Mouse (Mus musculus): ENCODE measurements around the gene Lrr1. TPM values are rescaled to one million over a fixed set of nuclear protein-coding genes. Genes with fewer than 3 reads are reported as not detected.
"Not testable (repeated sequence)": the region's sequence is repeated elsewhere in the genome, so short reads cannot be mapped to it uniquely, and the experiment has no call there.

Lrr1 gene
- polyA plus RNA-seq, 1 experiment from 2014 or later = 24.3 TPM

- H3K4me1 ChIP-seq = no peaks in the 10 kb centered on the region
- no peak for ATAC-seq
- H3K27ac ChIP-seq = no peak overlapping the region
- H3K36me3 ChIP-seq = no peaks in the 10 kb centered on the region
- 69% methylated on average over 6 of the region's 6 CpGs for WGBS (ENCODE audit: insufficient replicate concordance)
- H3K4me2 ChIP-seq = no peak overlapping the region
- no peak overlapping the region for H3K9ac ChIP-seq
- no peaks in the 10 kb centered on the region for H3K9me3 ChIP-seq (replicated peaks)
- H3K27me3 ChIP-seq (replicated peaks) = no peaks in the 10 kb centered on the region; the same call in 1 of the 2 replicates
- H3K4me3 ChIP-seq = no peak overlapping the region
Measured at GRCm38 (mm10) chr12:69143460-69143859, 25.2 kb upstream of the Lrr1 start.

GRCm38 (mm10) chr12:69147166-69147735 lies 21.4 kb upstream of the Lrr1 start:
- WGBS (ENCODE audit: insufficient replicate concordance) = 73% methylated on average over 5 of the region's 5 CpGs
- no peak overlapping the region for H3K4me2 ChIP-seq

DNA sequence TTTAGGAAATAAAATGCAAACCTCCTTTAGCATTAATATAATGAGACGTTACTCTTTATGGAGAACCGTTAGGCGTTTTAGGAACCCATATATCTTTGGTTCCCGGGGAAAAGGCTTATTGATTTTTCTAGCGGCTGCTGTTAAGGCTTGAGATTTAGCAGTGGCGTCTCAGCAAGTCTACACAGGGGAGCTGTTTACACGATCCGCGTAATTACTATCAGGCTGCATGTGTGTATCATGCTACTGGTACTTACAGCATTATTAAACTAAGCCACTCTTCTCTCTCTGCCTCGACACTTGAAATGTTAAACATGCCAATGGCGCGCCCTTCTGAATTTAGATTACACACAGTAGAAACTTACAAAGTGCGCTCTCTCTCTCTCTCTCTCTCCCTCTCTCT lies 18.6 kb upstream of the Lrr1 start:
- Histone ChIP-seq H3K27ac (no peak overlapping the region), H3K9me3 (replicated peaks) (no peaks in the 10 kb centered on the region), H3K9ac (no peak overlapping the region), H3K4me2 (no peak overlapping the region), H3K27me3 (replicated peaks) (no peaks in the 10 kb centered on the region), H3K4me1 (no peaks in the 10 kb centered on the region), H3K36me3 (no peaks in the 10 kb centered on the region), H3K4me3 (no peak overlapping the region)
- ATAC-seq = no peak
- WGBS (ENCODE audit: insufficient replicate concordance) = 65% methylated on average over 13 of the region's 13 CpGs

More at GRCm38 (mm10) chr12:69147166-69147735, 21.4 kb upstream of the Lrr1 start:
- Histone ChIP-seq H3K36me3 (no peaks in the 10 kb centered on the region), H3K4me3 (no peak overlapping the region), H3K27me3 (replicated peaks) (no peaks in the 10 kb centered on the region; the same call in 1 of the 2 replicates), H3K9me3 (replicated peaks) (no peaks in the 10 kb centered on the region), H3K4me1 (no peaks in the 10 kb centered on the region), H3K9ac (no peak overlapping the region), H3K27ac (no peak overlapping the region)
- ATAC-seq = no peak

DNA sequence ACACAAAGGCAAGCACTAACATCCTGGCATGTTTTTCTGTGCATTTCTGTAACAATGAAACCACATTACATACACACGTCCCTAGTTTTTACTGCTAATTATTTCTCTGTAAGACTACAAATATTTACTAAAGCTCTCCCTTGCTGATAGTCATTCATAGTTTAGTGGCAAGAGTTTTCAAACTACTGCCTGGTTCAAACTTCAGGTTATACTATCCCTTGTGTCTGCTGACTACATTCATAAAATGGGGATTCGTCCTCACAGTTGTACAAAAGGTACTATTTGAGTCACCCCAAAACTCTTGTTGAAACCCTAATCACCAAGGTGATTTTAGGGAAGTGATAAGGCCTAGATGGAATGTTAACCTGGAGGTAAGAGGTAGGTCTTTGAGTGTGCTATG lies 12.7 kb upstream of the Lrr1 start:
- Histone ChIP-seq H3K4me1 (peaks cover 26% of the 10 kb centered on the region), H3K9ac (no peak overlapping the region), H3K27me3 (replicated peaks) (no peaks in the 10 kb centered on the region), H3K36me3 (peaks cover 20% of the 10 kb centered on the region), H3K4me3 (no peak overlapping the region), H3K27ac (no peak overlapping the region; the same call in 1 of the 2 replicates), H3K9me3 (replicated peaks) (no peaks in the 10 kb centered on the region), H3K4me2 (no peak overlapping the region)
- 72% methylated on average over 2 of the region's 2 CpGs for WGBS (ENCODE audit: insufficient replicate concordance)
- no peak for ATAC-seq

GRCm38 (mm10) chr12:69156436-69156835 lies 12.2 kb upstream of the Lrr1 start:
- WGBS (ENCODE audit: insufficient replicate concordance) = 64% methylated on average over 4 of the region's 4 CpGs
- H3K4me2 ChIP-seq = peak overlapping the region; percentile 75
- no peak for ATAC-seq

DNA sequence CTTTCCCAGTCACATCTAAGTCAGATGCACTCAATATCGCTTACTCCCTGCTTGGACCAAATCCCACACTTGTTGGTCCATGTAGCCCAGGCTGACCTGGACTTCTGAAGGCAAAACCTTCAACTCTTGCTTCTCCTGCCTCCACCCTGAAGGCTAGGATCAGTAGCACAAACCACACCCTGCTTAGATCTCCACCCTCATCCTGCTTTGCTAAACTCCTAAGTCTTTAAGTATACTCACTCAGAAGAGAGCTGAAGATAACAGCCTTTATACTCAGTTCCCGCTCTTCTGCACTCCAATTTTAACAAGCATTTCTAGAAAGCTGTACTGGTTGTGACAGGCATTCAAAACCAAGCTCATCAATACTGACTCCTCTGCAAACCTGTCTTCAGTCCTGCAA lies 11.5 kb upstream of the Lrr1 start:
- no peak for ATAC-seq
- H3K36me3 ChIP-seq = peaks cover 20% of the 10 kb centered on the region
- peak overlapping the region; percentile 89 for H3K9ac ChIP-seq
- peak overlapping the region; percentile 96 for H3K27ac ChIP-seq
- H3K4me1 ChIP-seq = peaks cover 26% of the 10 kb centered on the region
- no peaks in the 10 kb centered on the region for H3K9me3 ChIP-seq (replicated peaks)
- H3K27me3 ChIP-seq (replicated peaks) = no peaks in the 10 kb centered on the region
- H3K4me3 ChIP-seq = peak overlapping the region; percentile 77
- 69% methylated on average over 2 of the region's 2 CpGs for WGBS (ENCODE audit: insufficient replicate concordance)
- H3K4me2 ChIP-seq = peak overlapping the region; percentile 75

More at GRCm38 (mm10) chr12:69156436-69156835, 12.2 kb upstream of the Lrr1 start:
- Histone ChIP-seq H3K27me3 (replicated peaks) (no peaks in the 10 kb centered on the region), H3K4me1 (peaks cover 26% of the 10 kb centered on the region), H3K4me3 (no peak overlapping the region), H3K9me3 (replicated peaks) (no peaks in the 10 kb centered on the region), H3K27ac (peak overlapping the region; percentile 96), H3K36me3 (peaks cover 20% of the 10 kb centered on the region), H3K9ac (no peak overlapping the region)

DNA sequence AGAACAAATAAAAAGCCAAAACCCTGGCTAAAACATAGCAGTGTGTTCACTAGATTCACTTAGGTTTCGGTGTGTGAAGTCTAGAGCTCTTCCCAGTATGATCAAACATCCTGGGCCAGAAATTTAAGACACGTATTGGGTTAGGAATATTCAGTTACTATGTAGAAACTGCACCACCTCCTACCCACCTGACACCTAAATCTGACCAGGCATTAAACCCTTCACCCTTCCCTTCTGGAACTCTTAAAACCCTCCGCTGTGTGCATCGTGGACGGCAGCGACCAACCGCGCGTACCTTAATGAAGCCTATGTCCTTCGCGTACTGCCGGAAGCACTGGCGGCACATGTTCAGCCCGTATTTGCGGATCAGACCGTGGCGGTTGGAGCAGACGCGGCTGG lies 10.2 kb upstream of the Lrr1 start:
- WGBS (ENCODE audit: insufficient replicate concordance) = under 1% methylated on average over 19 of the region's 19 CpGs
- H3K9ac ChIP-seq = peak overlapping the region; percentile 89

GRCm38 (mm10) chr12:69158765-69159577 lies 9.6 kb upstream of the Lrr1 start, which contains the start of gene Rps29:
Gene Rps29 (minus strand): TSS chr12:69159186.
- Histone ChIP-seq H3K27ac (peak within 1 kb of the TSS; percentile 96), H3K4me3 (peak within 1 kb of the TSS; percentile 77), H3K4me2 (peak within 1 kb of the TSS; percentile 75), H3K4me1 (peaks cover 28% of the 10 kb centered on the region), H3K9ac (peak within 1 kb of the TSS; percentile 89), H3K36me3 (peaks cover 20% of the 10 kb centered on the region)
- WGBS (ENCODE audit: insufficient replicate concordance) = under 1% methylated on average over 63 of the region's 68 CpGs
- not testable (repeated sequence) for H3K9me3 ChIP-seq (replicated peaks); H3K27me3 ChIP-seq (replicated peaks)
- ATAC-seq = peak; percentile 95

More for the DNA sequence above, 10.2 kb upstream of the Lrr1 start:
- H3K27ac ChIP-seq = peak overlapping the region; percentile 96
- H3K36me3 ChIP-seq = peaks cover 20% of the 10 kb centered on the region
- H3K4me2 ChIP-seq = peak overlapping the region; percentile 75
- peak overlapping the region; percentile 77 for H3K4me3 ChIP-seq
- ATAC-seq = no peak
- no peaks in the 10 kb centered on the region for H3K9me3 ChIP-seq (replicated peaks)
- H3K4me1 ChIP-seq = peaks cover 26% of the 10 kb centered on the region
- H3K27me3 ChIP-seq (replicated peaks) = no peaks in the 10 kb centered on the region

DNA sequence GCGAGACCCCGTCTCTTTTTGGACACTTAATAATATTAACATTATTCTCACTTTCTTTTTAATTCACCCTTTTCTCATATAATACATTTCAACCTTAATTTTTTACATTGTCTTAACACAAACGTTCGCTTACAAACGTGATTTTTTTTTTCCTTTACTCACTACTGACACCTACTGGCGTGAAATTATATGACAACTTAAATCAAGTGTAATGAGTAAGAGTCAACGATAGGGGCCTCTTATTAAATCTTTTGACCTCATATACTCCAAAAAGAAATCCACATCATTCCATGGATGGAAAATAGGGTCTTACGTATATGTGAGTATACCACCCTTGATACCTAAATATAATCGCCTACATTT lies 9.1 kb upstream of the Lrr1 start:
- WGBS (ENCODE audit: insufficient replicate concordance) = 2% methylated on average over 9 of the region's 9 CpGs
- Histone ChIP-seq H3K36me3 (peaks cover 20% of the 10 kb centered on the region), H3K4me3 (peak overlapping the region; percentile 33), H3K27me3 (replicated peaks) (no peaks in the 10 kb centered on the region), H3K9me3 (replicated peaks) (no peaks in the 10 kb centered on the region), H3K4me2 (peak overlapping the region; percentile 63), H3K9ac (no peak overlapping the region), H3K27ac (0 out of 2 replicates have a peak overlapping the region, but pooled peaks have one; percentile 65), H3K4me1 (peaks cover 34% of the 10 kb centered on the region)
- ATAC-seq = no peak

DNA sequence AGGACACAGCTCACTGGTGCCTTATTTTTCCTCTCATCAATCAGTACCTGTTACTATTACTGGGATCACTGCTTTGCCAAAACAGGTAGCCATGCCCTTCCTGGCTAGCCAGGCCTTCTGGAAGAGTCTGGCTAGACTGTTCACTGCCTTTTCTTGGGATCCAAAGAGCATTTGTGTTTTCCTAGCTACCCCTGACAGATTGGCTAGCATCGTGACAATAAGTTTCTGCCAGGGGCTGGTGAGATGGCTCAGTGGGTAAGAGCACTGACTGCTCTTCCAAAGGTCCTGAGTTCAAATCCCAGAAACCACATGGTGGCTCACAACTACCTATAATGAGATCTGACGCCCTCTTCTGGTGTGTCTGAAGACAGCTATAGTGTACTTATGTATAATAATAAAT lies 7.9 kb upstream of the Lrr1 start:
- H3K27ac ChIP-seq; H3K27me3 ChIP-seq (replicated peaks); H3K9me3 ChIP-seq (replicated peaks); H3K4me2 ChIP-seq; H3K4me3 ChIP-seq; ATAC-seq; H3K9ac ChIP-seq: not testable (repeated sequence)
- 71% methylated on average over 2 of the region's 2 CpGs for WGBS (ENCODE audit: insufficient replicate concordance)
- H3K36me3 ChIP-seq = peaks cover 20% of the 10 kb centered on the region
- peaks cover 45% of the 10 kb centered on the region for H3K4me1 ChIP-seq

- not testable (repeated sequence) for H3K27me3 ChIP-seq (replicated peaks); H3K9me3 ChIP-seq (replicated peaks); ATAC-seq; H3K4me2 ChIP-seq; H3K9ac ChIP-seq; H3K27ac ChIP-seq; H3K4me3 ChIP-seq; H3K36me3 ChIP-seq
- 75% methylated on average over 4 of the region's 4 CpGs for WGBS (ENCODE audit: insufficient replicate concordance)
- H3K4me1 ChIP-seq = peaks cover 37% of the 10 kb centered on the region
Measured at GRCm38 (mm10) chr12:69163586-69163985, 5.0 kb upstream of the Lrr1 start.

DNA sequence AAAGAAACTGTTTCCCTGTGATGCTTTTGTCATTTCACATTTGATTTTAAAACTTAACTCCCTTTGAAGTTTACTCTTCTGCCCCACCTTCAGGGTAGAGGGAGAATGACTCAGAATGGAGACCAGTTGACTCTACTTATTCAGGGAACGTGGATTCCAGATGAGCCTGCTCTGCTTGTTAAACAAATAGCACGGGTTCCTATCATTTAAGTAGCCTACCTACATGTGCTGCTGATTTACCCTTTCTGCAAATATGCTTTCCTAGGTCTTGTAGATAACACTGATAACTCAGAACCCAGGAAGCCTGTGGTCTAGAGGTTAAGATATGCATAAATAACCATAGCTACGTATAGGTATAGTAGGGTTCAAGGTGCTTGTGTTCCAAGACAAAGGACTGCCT lies 3.7 kb upstream of the Lrr1 start:
- Histone ChIP-seq H3K4me2 (no peak overlapping the region), H3K9ac (0 out of 2 replicates have a peak overlapping the region, but pooled peaks have one; percentile 14), H3K4me3 (no peak overlapping the region), H3K27me3 (replicated peaks) (no peaks in the 10 kb centered on the region), H3K27ac (no peak overlapping the region), H3K36me3 (no peaks in the 10 kb centered on the region), H3K9me3 (replicated peaks) (no peaks in the 10 kb centered on the region), H3K4me1 (peaks cover 40% of the 10 kb centered on the region)
- WGBS (ENCODE audit: insufficient replicate concordance) = 18% methylated on average over 3 of the region's 3 CpGs
- no peak for ATAC-seq

All from liver, embryonic 12.5 days (tissue).